Mouse (Mus musculus): ENCODE results near the gene Carmil1. TPM values are rescaled to one million over a fixed set of nuclear protein-coding genes. Genes with fewer than 3 reads are reported as not detected.

Gene Carmil1
- polyA plus RNA-seq, 2 experiments = 18.7 to 33.9 TPM

- Histone ChIP-seq H3K4me2 (replicated peaks; ENCODE audit: low read depth, low read length, severe bottlenecking) (no peak overlapping the region), H3K4me1 (ENCODE audit: control insufficient read depth, insufficient read depth, low read length) (no peaks in the 10 kb centered on the region), H3K27ac (replicated peaks; ENCODE audit: low read depth, low read length) (no peak overlapping the region), H3K4me3 (replicated peaks; ENCODE audit: low read length) (no peak overlapping the region), H3K36me3 (ENCODE audit: control insufficient read depth, insufficient read depth, low read length) (no peaks in the 10 kb centered on the region), H3K9ac (ENCODE audit: low read depth, low read length, severe bottlenecking) (no peak overlapping the region), H3K9me3 (ENCODE audit: control insufficient read depth, low read length) (no peaks in the 10 kb centered on the region), H3K27me3 (ENCODE audit: control insufficient read depth, insufficient read depth, low read length) (no peaks in the 10 kb centered on the region)
- WGBS = 45% methylated on average over 3 of the region's 3 CpGs
- TF ChIP-seq POLR2A (IDR thresholded peaks at IDR 0.05; ENCODE audit: borderline replicate concordance, extremely low read depth, insufficient read depth, insufficient read length) = no peak
- ATAC-seq (ENCODE audit: low FRiP score, low read depth) (no peak), DNase-seq (ENCODE audit: low spot score) (no peak)
Measured at GRCm38 (mm10) chr13:23985130-23985529, 295.5 kb downstream of the Carmil1 start.

- 72% methylated on average over 5 of the region's 5 CpGs for WGBS
Measured at GRCm38 (mm10) chr13:23972271-23972670, 308.3 kb downstream of the Carmil1 start.

DNA sequence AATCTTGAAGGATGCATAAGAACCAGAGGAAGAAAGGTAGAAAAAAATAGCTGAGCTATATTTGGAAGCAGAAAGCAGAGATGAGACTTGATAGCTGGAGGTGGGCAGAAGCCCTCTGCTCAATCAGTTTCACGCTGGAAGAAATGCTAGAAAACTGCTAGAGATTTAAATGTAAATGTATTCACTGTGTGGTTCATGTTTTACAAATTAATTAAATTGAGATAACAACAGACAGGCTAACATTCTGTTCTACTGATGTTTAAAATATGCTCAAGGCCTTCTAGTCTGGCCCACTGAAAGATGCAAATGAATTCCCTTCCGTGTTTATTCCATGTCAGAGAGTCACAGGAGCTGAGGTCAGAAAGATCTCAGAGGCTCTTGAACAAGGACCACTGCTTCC, 308.7 kb downstream of the Carmil1 start:
- no peak for TF ChIP-seq POLR2A (IDR thresholded peaks at IDR 0.05; ENCODE audit: borderline replicate concordance, extremely low read depth, insufficient read depth, insufficient read length)
- H3K27ac ChIP-seq (replicated peaks; ENCODE audit: low read depth, low read length) = no peak overlapping the region
- 78% methylated on average over 2 of the region's 2 CpGs for WGBS
- H3K4me1 ChIP-seq (ENCODE audit: control insufficient read depth, insufficient read depth, low read length) = no peaks in the 10 kb centered on the region
- no peak for ATAC-seq (ENCODE audit: low FRiP score, low read depth)
- H3K4me2 ChIP-seq (replicated peaks; ENCODE audit: low read depth, low read length, severe bottlenecking) = no peak overlapping the region
- no peak overlapping the region for H3K9ac ChIP-seq (ENCODE audit: low read depth, low read length, severe bottlenecking)
- no peaks in the 10 kb centered on the region for H3K36me3 ChIP-seq (ENCODE audit: control insufficient read depth, insufficient read depth, low read length)
- H3K27me3 ChIP-seq (ENCODE audit: control insufficient read depth, insufficient read depth, low read length) = no peaks in the 10 kb centered on the region
- DNase-seq (ENCODE audit: low spot score) = no peak
- no peaks in the 10 kb centered on the region for H3K9me3 ChIP-seq (ENCODE audit: control insufficient read depth, low read length)
- no peak overlapping the region for H3K4me3 ChIP-seq (replicated peaks; ENCODE audit: low read length)

More at GRCm38 (mm10) chr13:23972271-23972670, 308.3 kb downstream of the Carmil1 start:
- Histone ChIP-seq H3K9me3 (ENCODE audit: control insufficient read depth, low read length) (no peaks in the 10 kb centered on the region), H3K9ac (ENCODE audit: low read depth, low read length, severe bottlenecking) (no peak overlapping the region), H3K27me3 (ENCODE audit: control insufficient read depth, insufficient read depth, low read length) (no peaks in the 10 kb centered on the region), H3K4me3 (replicated peaks; ENCODE audit: low read length) (no peak overlapping the region), H3K36me3 (ENCODE audit: control insufficient read depth, insufficient read depth, low read length) (no peaks in the 10 kb centered on the region), H3K4me1 (ENCODE audit: control insufficient read depth, insufficient read depth, low read length) (no peaks in the 10 kb centered on the region), H3K27ac (replicated peaks; ENCODE audit: low read depth, low read length) (no peak overlapping the region), H3K4me2 (replicated peaks; ENCODE audit: low read depth, low read length, severe bottlenecking) (no peak overlapping the region)
- DNase-seq (ENCODE audit: low spot score) (no peak), ATAC-seq (ENCODE audit: low FRiP score, low read depth) (no peak)
- TF ChIP-seq POLR2A (IDR thresholded peaks at IDR 0.05; ENCODE audit: borderline replicate concordance, extremely low read depth, insufficient read depth, insufficient read length) = no peak

DNA sequence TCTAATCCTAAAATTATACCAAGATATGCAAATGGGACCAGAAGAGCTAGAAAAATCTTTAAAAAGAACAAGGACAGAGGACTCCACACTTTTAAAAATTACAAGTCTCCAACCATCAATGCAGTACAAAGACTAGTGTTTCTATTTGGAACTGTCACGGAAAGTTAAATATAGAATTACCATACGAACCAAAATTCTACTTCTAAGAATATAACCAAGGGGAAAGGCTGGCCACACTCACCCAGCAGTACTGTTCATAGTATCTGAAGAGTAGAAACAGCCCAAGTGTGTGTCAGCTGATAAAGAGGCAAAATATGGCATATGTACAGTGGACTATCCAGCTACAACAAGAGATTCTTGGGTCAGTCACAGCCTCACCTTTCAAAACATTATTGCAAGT, 315.7 kb downstream of the Carmil1 start:
- Histone ChIP-seq H3K4me3 (replicated peaks; ENCODE audit: low read length) (no peak overlapping the region), H3K9me3 (ENCODE audit: control insufficient read depth, low read length) (no peaks in the 10 kb centered on the region), H3K9ac (ENCODE audit: low read depth, low read length, severe bottlenecking) (no peak overlapping the region), H3K36me3 (ENCODE audit: control insufficient read depth, insufficient read depth, low read length) (no peaks in the 10 kb centered on the region), H3K4me2 (replicated peaks; ENCODE audit: low read depth, low read length, severe bottlenecking) (no peak overlapping the region), H3K4me1 (ENCODE audit: control insufficient read depth, insufficient read depth, low read length) (no peaks in the 10 kb centered on the region), H3K27me3 (ENCODE audit: control insufficient read depth, insufficient read depth, low read length) (no peaks in the 10 kb centered on the region), H3K27ac (replicated peaks; ENCODE audit: low read depth, low read length) (no peak overlapping the region)
- 90% methylated on average over 2 of the region's 2 CpGs for WGBS
- ATAC-seq (ENCODE audit: low FRiP score, low read depth) (no peak), DNase-seq (ENCODE audit: low spot score) (no peak)
- no peak for TF ChIP-seq POLR2A (IDR thresholded peaks at IDR 0.05; ENCODE audit: borderline replicate concordance, extremely low read depth, insufficient read depth, insufficient read length)

Other genes with a start within 250 kb of the Carmil1 start
- 0.27 and 0.30 TPM in 2 replicates for gene Cmah, start 46.6 kb upstream of the Carmil1 start, polyA plus RNA-seq (2012; rRNA removed)
- gene Cmah, start 46.6 kb upstream of the Carmil1 start, polyA plus RNA-seq (2014; fragmentation: Nextera tagmentation; extraction: Ambion mirVana) = 0.19 and 0.48 TPM in 2 replicates